Mouse (Mus musculus): ENCODE measurements around the gene Olfr750. TPM values are rescaled to one million over a fixed set of nuclear protein-coding genes. Genes with fewer than 3 reads are reported as not detected.
A peak's percentile ranks its signal among the peaks of the same experiment; 100 is the strongest.

The Olfr750 gene
- total RNA-seq, 1 experiment, result not detected

- no peaks in the 10 kb centered on the region for H3K36me3 ChIP-seq (ENCODE audit: control insufficient read depth, insufficient read depth, low read length, poor library complexity, severe bottlenecking)
- DNase-seq (ENCODE audit: low read depth, low spot score), result no peak
- peak overlapping the region; percentile 52; the same call in 1 of the 2 replicates for H3K9ac ChIP-seq (ENCODE audit: insufficient read depth, low read depth, low read length, poor library complexity, severe bottlenecking)
- TF ChIP-seq HCFC1 (IDR thresholded peaks at IDR 0.05; ENCODE audit: borderline replicate concordance, insufficient read depth, low read length) (no peak), CHD2 (IDR thresholded peaks at IDR 0.05; ENCODE audit: low read depth, low read length) (no peak), MAFK (IDR thresholded peaks at IDR 0.05; ENCODE audit: insufficient read depth, low read depth, low read length) (no peak), ZNF384 (IDR thresholded peaks at IDR 0.05; ENCODE audit: low read depth, low read length) (no peak), ZC3H11A (IDR thresholded peaks at IDR 0.05; ENCODE audit: borderline replicate concordance, low read depth, low read length) (no peak)
- in situ Hi-C loops (cut with MboI; ENCODE audit: low sequenced_read_pairs in 2 of 2, unreplicated experiment in 2 of 2), result loop anchor here (10.0 to 25.0 kb wide), 2 partner anchors 673 to 685 kb away; partner anchors contain the start of gene Ang4 (in 2 of the 2)
- peak overlapping the region; percentile 78 to 92 for H3K4me3 ChIP-seq (ENCODE audit: insufficient read depth in 1 of 2, low read depth in 1 of 2, low read length in 2 of 2, poor library complexity in 1 of 2, severe bottlenecking in 1 of 2)
- no peaks in the 10 kb centered on the region for H3K9me3 ChIP-seq (ENCODE audit: control insufficient read depth, insufficient read depth, low read depth, low read length)
- H3K27ac ChIP-seq (ENCODE audit: insufficient read depth, low read depth, low read length, poor library complexity, severe bottlenecking), result no peak overlapping the region
- H3K4me1 ChIP-seq (ENCODE audit: control insufficient read depth in 2 of 2, insufficient read depth in 2 of 2, low read length in 2 of 2, poor library complexity in 1 of 2), result peaks cover 0 to 2% of the 10 kb centered on the region in 2 experiments; a peak in 1 of 4 replicates
Measured at GRCm38 (mm10) chr14:51089674-51090076, 15.4 kb upstream of the Olfr750 start.

GRCm38 (mm10) chr14:51088970-51089673 is 14.9 kb upstream of the Olfr750 start:
- DNase-seq (ENCODE audit: low read depth, low spot score), result peak; percentile 97
- Histone ChIP-seq H3K27ac (ENCODE audit: insufficient read depth, low read depth, low read length, poor library complexity, severe bottlenecking) (peak overlapping the region; percentile 65; the same call in 1 of the 2 replicates), H3K36me3 (ENCODE audit: control insufficient read depth, insufficient read depth, low read length, poor library complexity, severe bottlenecking) (no peaks in the 10 kb centered on the region), H3K9ac (ENCODE audit: insufficient read depth, low read depth, low read length, poor library complexity, severe bottlenecking) (peak overlapping the region; percentile 85), H3K4me1 (ENCODE audit: control insufficient read depth in 2 of 2, insufficient read depth in 2 of 2, low read length in 2 of 2, poor library complexity in 1 of 2) (peaks cover 0 to 2% of the 10 kb centered on the region in 2 experiments; a peak in 1 of 4 replicates), H3K9me3 (ENCODE audit: control insufficient read depth, insufficient read depth, low read depth, low read length) (no peaks in the 10 kb centered on the region), H3K4me3 (ENCODE audit: insufficient read depth in 1 of 2, low read depth in 1 of 2, low read length in 2 of 2, poor library complexity in 1 of 2, severe bottlenecking in 1 of 2) (peak overlapping the region; percentile 78 to 92)
- in situ Hi-C loops (cut with MboI; ENCODE audit: low sequenced_read_pairs in 2 of 2, unreplicated experiment in 2 of 2), result loop anchor here in 1 of 2 experiments (25.0 kb wide), 1 partner anchor 673 kb away; the partner anchor contains the start of gene Ang4
- TF ChIP-seq HCFC1 (IDR thresholded peaks at IDR 0.05; ENCODE audit: borderline replicate concordance, insufficient read depth, low read length) (peak; percentile 12; the same call in 1 of the 2 replicates), MAFK (IDR thresholded peaks at IDR 0.05; ENCODE audit: insufficient read depth, low read depth, low read length) (peak; percentile 97), ZC3H11A (IDR thresholded peaks at IDR 0.05; ENCODE audit: borderline replicate concordance, low read depth, low read length) (no peak), CHD2 (IDR thresholded peaks at IDR 0.05; ENCODE audit: low read depth, low read length) (no peak)

- Histone ChIP-seq H3K9me3 (ENCODE audit: control insufficient read depth, insufficient read depth, low read depth, low read length) (no peaks in the 10 kb centered on the region), H3K4me3 (ENCODE audit: insufficient read depth in 1 of 2, low read depth in 1 of 2, low read length in 2 of 2, poor library complexity in 1 of 2, severe bottlenecking in 1 of 2) (peak overlapping the region; percentile 70 to 92), H3K9ac (ENCODE audit: insufficient read depth, low read depth, low read length, poor library complexity, severe bottlenecking) (peak overlapping the region; percentile 85), H3K27ac (ENCODE audit: insufficient read depth, low read depth, low read length, poor library complexity, severe bottlenecking) (peak overlapping the region; percentile 65; the same call in 1 of the 2 replicates), H3K36me3 (ENCODE audit: control insufficient read depth, insufficient read depth, low read length, poor library complexity, severe bottlenecking) (no peaks in the 10 kb centered on the region), H3K4me1 (ENCODE audit: control insufficient read depth in 2 of 2, insufficient read depth in 2 of 2, low read length in 2 of 2, poor library complexity in 1 of 2) (peaks cover 0 to 2% of the 10 kb centered on the region in 2 experiments; a peak in 2 of 4 replicates)
- in situ Hi-C loops (cut with MboI; ENCODE audit: low sequenced_read_pairs in 2 of 2, unreplicated experiment in 2 of 2), result loop anchor here in 1 of 2 experiments (25.0 kb wide), 1 partner anchor 674 kb away; the partner anchor contains the start of gene Ang4
- DNase-seq (ENCODE audit: low read depth, low spot score), result peak; percentile 70
- TF ChIP-seq MAFK (IDR thresholded peaks at IDR 0.05; ENCODE audit: insufficient read depth, low read depth, low read length), result peak; percentile 87
- TF ChIP-seq ZC3H11A (IDR thresholded peaks at IDR 0.05; ENCODE audit: borderline replicate concordance, low read depth, low read length), result no peak
- TF ChIP-seq ZNF384 (IDR thresholded peaks at IDR 0.05; ENCODE audit: low read depth, low read length), result no peak
- TF ChIP-seq CHD2 (IDR thresholded peaks at IDR 0.05; ENCODE audit: low read depth, low read length), result no peak
- TF ChIP-seq HCFC1 (IDR thresholded peaks at IDR 0.05; ENCODE audit: borderline replicate concordance, insufficient read depth, low read length), result peak; percentile 13; the same call in 1 of the 2 replicates
Measured at GRCm38 (mm10) chr14:51088166-51088969, 14.1 kb upstream of the Olfr750 start.

GRCm38 (mm10) chr14:51087762-51088161 is 13.5 kb upstream of the Olfr750 start:
- no peak overlapping the region for H3K27ac ChIP-seq (ENCODE audit: insufficient read depth, low read depth, low read length, poor library complexity, severe bottlenecking)
- H3K9me3 ChIP-seq (ENCODE audit: control insufficient read depth, insufficient read depth, low read depth, low read length), result no peaks in the 10 kb centered on the region
- DNase-seq (ENCODE audit: low read depth, low spot score), result no peak
- no peak overlapping the region; the same call in 1 of the 2 replicates for H3K9ac ChIP-seq (ENCODE audit: insufficient read depth, low read depth, low read length, poor library complexity, severe bottlenecking)
- H3K4me3 ChIP-seq (ENCODE audit: insufficient read depth in 1 of 2, low read depth in 1 of 2, low read length in 2 of 2, poor library complexity in 1 of 2, severe bottlenecking in 1 of 2), result peak overlapping the region; percentile 70 to 92
- TF ChIP-seq CHD2 (IDR thresholded peaks at IDR 0.05; ENCODE audit: low read depth, low read length), result no peak
- TF ChIP-seq ZC3H11A (IDR thresholded peaks at IDR 0.05; ENCODE audit: borderline replicate concordance, low read depth, low read length), result no peak
- peak; percentile 94; the same call in 1 of the 2 replicates for TF ChIP-seq ZNF384 (IDR thresholded peaks at IDR 0.05; ENCODE audit: low read depth, low read length)
- peaks cover 0 to 2% of the 10 kb centered on the region in 2 experiments; a peak in 2 of 4 replicates for H3K4me1 ChIP-seq (ENCODE audit: control insufficient read depth in 2 of 2, insufficient read depth in 2 of 2, low read length in 2 of 2, poor library complexity in 1 of 2)
- in situ Hi-C loops (cut with MboI; ENCODE audit: low sequenced_read_pairs in 2 of 2, unreplicated experiment in 2 of 2), result loop anchor here in 1 of 2 experiments (25.0 kb wide), 1 partner anchor 675 kb away; the partner anchor contains the start of gene Ang4
- no peaks in the 10 kb centered on the region for H3K36me3 ChIP-seq (ENCODE audit: control insufficient read depth, insufficient read depth, low read length, poor library complexity, severe bottlenecking)

All from ES-E14 (cell line).